Mouse (Mus musculus) myocyte (in vitro differentiated cells): Measurements from ENCODE around the gene Psmd12.

Experiments
- CEBPB ChIP-seq: IDR thresholded peaks from 2 replicates; pipeline ENCODE4 v1.6.1; 2011; ENCODE audit warnings: mild to moderate bottlenecking, moderate library complexity; ENCODE audit not compliant: poor library complexity, insufficient read depth, severe bottlenecking
- MAX ChIP-seq: IDR thresholded peaks from one replicate; pipeline ENCODE4 v1.6.1; 2011; ENCODE audit warnings: low read depth, mild to moderate bottlenecking, control low read depth
- MYOD1 ChIP-seq, 3 experiments: IDR thresholded peaks; one replicate each; pipeline ENCODE4 v1.6.1; 2011; ENCODE audit warnings: control low read depth in 2 of 3, low read depth in 2 of 3, mild to moderate bottlenecking in 2 of 3, moderate library complexity in 1 of 3; ENCODE audit not compliant: insufficient read length in 2 of 3, control insufficient read depth in 1 of 3
- POLR2A ChIP-seq: IDR thresholded peaks from one replicate; pipeline ENCODE4 v1.6.1; 2011; ENCODE audit warnings: low read depth, mild to moderate bottlenecking, control low read depth, moderate library complexity; ENCODE audit not compliant: insufficient read length
- TCF12 ChIP-seq: IDR thresholded peaks from one replicate; pipeline ENCODE4 v1.6.1; 2011; ENCODE audit warnings: mild to moderate bottlenecking, control low read depth; ENCODE audit not compliant: poor library complexity, insufficient read depth, severe bottlenecking
- TCF3 ChIP-seq: IDR thresholded peaks from one replicate; pipeline ENCODE4 v1.6.1; 2011; ENCODE audit warnings: low read depth, control low read depth; ENCODE audit not compliant: insufficient read length
- USF1 ChIP-seq: IDR thresholded peaks from one replicate; pipeline ENCODE4 v1.6.1; 2011; ENCODE audit warnings: low read depth, mild to moderate bottlenecking, control low read depth, moderate library complexity

DNA sequence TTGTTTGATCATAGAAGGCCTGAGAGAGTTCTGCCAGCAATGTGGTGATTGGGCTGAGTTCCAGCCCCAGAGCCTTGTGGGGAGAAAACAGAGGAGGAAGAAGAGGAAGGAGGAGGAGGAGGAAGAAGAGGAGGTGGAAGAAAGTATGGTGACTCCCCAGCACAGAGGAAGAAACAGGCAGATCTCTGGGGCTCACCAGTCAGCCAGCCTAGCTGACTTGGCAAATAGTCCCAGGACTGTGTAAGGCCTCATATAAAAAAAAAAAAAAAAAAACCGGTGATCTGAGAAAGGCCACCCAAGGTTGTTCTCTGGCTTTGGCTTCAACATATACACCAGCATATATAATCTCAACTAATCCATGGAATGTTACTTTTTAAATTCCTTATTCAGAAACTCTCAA, 13.3 kb upstream of the Psmd12 start:
- TF ChIP-seq CEBPB (no peak), TCF3 (no peak), USF1 (no peak), POLR2A (no peak), MAX (no peak), MYOD1 (IDR thresholded peaks at IDR 0.05; ENCODE audit: control insufficient read depth in 1 of 3, insufficient read length in 2 of 3, low read depth in 2 of 3) (no peak), TCF12 (no peak)
